Mouse (Mus musculus): ENCODE data around the gene Efcab11.

Efcab11 gene

DNA sequence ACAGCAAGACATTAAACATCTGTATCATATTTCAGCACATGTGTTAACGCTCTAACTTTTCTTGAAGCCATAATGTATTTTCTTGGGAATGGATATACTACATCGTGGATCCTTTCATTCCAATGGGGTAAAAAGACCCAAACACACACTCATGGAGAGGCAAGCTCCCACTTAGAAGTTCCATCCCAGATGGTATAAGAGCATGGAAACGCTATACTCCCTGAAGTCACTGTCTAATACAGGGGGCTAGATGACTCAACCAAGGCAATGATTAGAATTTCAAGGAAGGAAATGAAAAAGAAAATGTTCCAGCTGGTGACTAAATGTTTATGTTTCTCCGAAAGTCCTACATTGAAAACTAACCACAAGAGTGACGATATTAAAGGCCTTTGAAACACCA is 76.3 kb downstream of the Efcab11 start:
- DNase-seq (ENCODE audit: low read depth, low spot score), result no peak

DNA sequence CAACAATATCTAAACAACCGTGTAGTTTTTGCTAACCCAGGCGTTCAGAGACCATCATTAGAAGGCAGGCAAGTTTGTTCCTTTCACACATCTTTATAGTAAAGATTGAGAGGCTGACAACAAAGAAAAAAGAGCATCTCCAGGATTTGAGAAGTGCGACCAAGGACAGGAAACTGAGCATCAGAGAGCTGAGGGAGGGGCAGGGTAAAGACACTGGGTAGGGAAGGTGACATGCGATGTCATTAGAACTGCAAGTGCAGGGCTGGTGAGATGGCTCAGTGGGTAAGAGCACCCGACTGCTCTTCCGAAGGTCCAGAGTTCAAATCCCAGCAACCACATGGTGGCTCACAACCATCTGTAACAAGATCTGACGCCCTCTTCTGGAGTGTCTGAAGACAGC is 77.5 kb downstream of the Efcab11 start:
- DNase-seq (ENCODE audit: low read depth, low spot score), result peak; percentile 33

DNA sequence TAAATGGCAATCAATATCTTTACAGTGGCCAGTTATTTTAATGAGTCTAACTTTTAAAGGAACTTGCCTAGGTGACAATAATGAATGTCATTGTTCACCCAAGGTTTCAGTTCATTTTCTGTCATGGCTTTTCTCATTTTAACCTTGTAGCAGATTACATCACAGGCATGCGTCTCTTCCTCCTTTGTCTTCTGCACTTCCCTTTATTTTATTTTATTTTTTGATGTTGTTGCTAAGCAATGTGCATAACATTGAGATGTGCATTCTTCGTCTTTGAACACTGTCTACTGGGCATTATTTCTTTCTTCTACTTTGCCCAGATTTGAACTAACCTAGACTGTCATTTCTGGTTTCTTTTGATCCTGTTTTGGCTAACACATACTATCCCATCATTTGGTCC is 88.3 kb downstream of the Efcab11 start:
- DNase-seq (ENCODE audit: low read depth, low spot score), result peak; percentile 64

DNA sequence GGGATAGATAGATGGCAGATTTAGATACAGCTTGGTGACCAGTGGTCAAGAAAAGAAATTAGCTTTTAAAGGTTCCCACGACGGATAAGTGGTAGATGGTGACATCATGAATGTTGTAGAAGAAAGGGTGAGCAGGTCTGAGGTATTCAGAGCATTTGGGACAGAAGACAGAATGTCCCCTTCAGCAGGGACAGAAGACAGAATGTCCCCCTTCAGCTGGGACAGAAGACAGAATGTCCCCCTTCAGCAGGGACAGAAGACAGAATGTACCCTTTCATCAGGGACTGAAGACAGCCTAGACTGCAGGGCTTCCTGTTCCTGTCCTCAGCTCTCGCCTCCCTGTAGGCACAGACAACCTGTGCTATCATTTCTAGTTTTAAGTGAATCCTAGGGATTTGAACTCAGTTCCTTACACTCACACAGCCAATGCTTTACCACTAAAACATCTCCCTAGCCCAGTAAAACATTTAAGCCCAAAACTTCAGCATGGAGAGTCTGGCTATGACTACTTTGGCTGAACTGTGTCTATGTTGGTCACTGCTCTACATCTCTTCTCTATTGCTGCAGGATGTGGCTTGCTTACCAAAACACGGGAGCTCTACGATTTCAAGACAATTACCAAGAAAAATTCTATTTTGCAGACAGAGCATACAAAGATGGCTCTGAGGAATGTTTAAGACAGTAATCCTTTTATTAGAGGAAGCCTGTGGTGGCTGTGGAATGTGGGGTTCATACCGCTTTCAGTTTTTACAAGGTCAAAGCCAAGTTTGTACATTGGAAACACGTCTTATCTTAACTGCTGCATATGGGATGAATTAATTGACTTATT is 89.2 kb downstream of the Efcab11 start:
- DNase-seq (ENCODE audit: low read depth, low spot score), result peak; percentile 8

DNA sequence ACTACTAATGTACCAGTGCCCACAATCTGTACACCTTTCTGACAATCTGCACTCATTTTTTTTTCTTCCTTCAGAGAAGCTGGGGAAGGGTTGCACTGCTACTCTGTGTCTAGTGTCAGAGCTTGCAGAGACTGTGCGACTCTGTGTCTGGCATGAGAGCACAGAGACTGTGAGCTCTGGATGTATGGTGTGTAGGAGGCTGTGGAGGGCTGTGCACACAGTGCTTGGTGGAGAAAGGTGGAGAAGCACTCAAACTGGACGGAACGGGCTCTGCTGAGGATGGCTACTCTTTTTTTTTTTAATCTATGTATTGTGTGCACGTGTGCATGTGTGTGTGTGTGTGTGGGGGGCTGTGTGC is 90.1 kb downstream of the Efcab11 start:
- no peak for DNase-seq (ENCODE audit: low read depth, low spot score)

DNA sequence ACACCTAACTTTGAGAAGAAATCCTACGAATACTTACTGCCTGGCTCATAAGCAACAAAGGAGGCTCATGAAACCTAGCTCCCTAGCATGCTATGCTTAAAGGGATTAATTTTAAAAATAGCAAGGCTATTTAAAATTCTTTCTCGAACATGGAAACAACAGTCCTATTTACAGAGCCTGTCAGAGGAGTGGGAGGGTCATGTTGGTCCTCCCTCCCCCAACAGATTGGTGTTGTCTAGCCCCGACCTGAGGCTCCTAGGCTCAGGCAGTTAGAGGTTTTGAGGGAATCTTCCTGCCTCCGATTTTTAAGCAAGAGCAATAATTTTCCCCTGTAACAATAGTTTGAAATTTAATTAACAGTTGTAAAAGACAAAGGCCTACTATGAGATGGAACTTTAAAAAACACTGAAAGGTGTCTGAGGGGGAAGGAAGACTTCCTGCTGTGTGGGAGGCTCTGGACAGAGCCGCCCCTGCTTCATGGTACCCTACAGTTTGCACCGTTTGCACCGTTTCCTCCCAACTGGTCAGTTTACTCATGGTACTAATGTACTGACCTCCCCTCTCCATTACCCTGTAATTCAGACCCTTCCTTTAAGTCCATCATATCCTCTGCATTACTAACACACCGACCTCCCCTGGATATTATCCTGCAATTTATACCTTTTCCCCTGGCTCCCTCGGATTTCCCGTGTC is 90.6 kb downstream of the Efcab11 start:
- no peak for DNase-seq (ENCODE audit: low read depth, low spot score)

DNA sequence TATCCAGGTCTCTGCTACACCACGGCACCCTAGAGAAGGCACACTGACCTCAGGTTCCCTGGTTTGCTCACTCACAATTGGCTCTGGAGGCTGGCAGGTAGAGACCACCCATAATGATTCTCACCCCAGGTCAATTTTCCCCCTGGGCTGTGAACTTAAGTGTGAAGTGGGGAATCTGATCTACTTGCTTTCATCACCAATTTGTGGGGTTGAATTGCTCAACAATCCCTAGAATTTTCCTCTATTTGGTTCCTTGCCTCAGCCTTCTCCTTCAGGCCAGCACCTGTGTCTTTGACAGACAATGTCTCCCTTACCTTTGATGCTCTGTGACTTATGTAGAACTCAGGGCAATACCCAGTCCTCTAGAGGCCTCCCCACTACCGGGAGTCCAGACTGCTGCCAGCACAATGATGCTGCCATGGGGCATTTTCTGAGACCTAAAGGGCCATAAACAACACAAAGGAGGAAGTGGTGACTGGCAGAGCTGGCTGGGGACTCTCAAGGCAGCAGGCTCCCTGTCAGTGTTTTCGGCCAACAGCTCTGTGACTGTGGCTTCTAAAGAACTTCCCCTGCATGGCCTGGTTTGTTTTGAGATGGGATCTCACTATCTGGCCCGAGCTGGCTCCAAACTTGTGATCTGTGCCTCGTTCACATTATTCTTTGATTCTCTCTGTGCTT is 94.8 kb downstream of the Efcab11 start:
- DNase-seq (ENCODE audit: low read depth, low spot score), result peak; percentile 88

DNA sequence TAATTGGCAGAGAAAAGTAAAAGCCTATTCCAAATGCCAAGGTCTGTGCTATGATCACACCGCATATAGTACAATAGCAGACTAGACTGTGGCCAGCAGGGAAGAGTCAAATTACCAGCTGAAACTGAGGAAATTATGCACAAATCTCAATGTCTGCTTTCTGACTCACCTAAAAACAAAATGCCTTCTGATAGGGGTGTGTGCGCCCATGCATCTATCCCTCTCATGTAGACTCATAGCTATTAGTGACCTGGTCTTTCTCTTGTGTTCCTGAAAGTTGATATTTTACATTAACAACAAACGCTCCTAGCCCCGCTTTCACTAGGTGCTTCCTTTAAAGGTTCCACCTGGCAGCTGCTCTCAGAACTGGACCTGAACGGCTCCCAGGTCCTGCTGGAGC is 102.5 kb downstream of the Efcab11 start:
- no peak for DNase-seq (ENCODE audit: low read depth, low spot score)

DNA sequence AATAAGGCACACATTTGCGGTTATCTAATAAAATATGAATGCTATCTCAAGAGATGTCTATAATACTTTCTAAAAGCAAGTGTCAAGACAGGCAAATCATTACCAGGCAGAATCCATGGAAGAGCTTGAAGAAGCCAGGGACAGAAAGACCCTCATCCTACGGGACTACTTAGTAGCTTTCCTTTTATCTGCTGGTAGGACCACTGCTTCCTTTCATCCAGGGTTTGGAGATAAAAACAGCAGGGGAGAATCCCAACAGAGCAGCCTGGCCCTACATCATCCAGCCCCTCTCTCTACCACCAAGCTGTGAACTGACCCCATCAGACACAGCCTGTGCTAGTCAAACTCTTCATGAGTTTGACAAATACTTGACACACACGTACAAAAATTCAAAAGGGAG is 103.8 kb downstream of the Efcab11 start:
- no peak for DNase-seq (ENCODE audit: low read depth, low spot score)

DNA sequence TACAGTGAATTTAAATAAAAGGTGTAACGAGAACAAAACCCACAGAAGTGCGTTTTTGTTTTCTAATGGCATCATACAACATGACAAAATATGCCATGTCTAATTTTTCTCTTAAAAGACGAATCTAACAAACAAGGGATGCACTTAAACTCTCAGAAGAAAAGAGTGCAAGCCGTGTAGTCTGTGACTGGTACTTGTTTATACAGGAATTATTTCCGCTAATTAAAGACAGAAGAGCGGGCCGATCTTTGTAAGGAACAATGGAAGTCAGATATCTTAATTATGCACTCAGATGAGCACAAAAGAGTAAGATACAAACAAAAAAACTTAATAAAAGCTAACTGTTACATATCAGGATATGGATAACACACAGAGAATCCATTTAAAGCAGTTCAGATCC is 104.3 kb downstream of the Efcab11 start:
- no peak for DNase-seq (ENCODE audit: low read depth, low spot score)

DNA sequence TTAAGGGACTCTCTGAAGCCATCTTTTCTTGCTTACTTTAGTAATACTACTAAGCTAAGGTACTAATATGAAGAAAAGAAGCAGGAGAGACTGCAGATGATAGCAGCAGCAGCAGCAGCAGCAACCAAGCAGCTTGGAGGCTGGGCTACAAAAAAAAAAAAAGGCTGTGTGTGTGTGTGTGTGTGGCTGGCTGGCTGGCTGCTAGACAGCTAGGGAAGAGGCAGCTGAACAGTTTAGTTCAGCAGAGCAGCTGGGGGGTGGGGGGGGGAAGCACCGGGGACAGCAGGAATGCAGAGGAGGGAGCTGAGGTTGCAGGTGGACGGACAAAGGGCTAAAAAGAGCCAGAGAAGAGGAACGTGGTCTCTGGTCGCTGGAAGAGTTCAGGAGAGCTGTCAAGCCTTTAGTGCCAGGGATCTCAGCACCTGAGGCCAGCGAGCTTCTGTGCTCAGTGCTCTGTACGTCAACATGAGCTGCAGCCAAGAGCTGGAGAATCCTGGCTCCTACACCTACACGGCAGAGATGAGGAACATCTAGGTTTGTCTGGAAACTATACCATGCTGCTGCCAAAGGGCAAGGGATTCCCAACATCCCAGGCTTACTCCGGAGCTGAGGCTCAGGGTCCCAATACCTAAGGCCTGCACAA is 107.6 kb downstream of the Efcab11 start:
- no peak for DNase-seq (ENCODE audit: low read depth, low spot score)

DNA sequence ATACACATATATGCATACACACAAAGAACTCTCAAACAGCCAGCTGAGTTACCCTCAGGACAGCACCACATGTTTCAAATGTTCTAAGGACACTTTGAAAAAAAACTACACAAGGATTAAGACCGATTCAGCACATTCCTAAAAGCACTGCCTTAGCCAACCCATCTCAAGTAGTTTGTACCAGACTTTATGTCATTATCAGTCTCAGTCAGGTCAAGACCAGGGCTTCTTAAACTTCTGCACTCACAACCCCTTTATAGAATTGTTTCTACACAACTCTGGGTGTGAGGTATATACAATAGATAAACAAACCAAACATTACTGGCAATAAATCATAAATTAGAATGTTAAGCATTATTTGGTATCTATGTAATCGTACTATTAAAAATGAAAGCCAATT is 109.4 kb downstream of the Efcab11 start:
- no peak for DNase-seq (ENCODE audit: low read depth, low spot score)

DNA sequence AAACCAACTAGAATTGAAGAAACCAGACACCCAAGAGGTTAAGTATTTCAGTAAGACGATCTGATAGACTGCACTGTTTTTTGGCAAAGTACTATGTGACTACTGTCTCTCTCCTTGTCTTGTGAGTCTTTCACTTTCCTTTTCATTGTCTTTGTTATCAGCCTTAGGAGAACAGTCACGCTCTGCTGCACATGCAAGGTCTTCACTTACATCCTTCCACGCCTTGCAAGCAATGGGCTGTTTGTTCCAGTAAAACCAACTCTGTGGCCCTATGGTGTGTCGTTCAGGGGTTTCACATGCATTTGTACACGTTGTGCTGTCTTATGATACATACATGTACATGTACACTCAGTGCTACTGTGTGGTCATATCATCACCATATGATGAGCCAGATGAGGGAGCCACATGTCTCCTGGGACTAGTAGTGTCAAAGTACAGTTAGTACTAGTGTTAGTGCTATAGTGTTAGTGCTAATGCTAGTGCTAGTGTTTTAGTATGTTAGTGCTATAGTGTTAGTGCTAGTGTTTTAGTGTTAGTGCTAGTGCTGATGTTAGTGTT is 110.5 kb downstream of the Efcab11 start:
- peak; percentile 56 for DNase-seq (ENCODE audit: low read depth, low spot score)

DNA sequence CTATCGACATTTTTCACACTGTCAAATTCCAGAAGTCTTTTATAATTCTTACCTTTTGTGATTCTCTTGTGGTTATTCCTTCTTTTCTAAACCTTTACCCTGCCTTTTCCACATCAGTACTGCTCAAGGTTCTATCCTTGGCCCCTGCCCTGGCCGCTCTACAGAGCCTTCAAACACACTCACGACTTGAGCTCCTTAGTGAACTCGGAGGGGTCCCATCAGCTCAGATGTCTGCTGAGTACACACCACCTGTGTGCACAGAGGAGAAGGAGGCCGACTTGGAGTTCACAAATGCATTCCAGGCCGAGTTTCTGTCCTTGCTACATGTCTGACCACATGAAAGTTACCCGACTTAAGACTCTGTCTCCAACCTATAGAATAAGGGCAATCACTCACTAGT is 113.2 kb downstream of the Efcab11 start:
- DNase-seq (ENCODE audit: low read depth, low spot score), result no peak

DNA sequence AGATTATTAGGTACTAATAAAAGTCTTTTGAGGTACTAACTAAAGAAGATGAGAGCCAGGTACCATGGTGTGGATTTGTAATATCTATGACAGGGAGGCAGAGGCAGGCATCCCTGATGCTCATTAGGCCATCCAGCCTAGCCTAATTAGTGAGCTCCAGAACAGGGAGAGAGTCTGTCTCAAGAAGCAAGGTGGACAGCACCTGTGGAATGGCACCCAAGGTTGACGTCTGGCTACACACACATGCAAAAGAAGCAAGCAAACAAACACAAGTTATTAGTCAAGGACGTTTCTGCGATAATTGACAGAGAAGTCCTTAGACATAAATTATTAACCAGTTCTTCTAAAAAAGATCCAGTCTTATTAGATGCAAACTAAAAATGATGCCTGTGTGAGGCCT is 114.6 kb downstream of the Efcab11 start:
- DNase-seq (ENCODE audit: low read depth, low spot score), result no peak

DNA sequence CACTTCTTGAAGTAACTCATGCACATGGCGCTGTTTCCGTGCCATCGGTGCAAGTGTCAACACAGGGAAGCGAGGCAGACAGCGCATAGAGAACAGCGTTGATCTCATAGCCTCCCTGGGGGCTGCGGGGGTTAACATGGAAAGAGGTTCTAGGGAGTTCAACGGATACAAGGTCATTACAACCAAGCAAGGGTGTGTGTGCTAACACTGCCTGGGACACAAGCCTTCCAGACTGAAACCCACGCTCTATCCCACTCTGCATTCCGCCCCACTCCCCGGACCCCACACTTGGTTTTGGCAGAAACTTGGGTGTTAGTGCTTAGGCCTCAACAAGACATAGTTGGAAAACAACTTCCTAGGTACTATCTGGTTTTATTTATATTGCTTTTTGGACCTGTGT is 116.5 kb downstream of the Efcab11 start:
- DNase-seq (ENCODE audit: low read depth, low spot score), result no peak

DNA sequence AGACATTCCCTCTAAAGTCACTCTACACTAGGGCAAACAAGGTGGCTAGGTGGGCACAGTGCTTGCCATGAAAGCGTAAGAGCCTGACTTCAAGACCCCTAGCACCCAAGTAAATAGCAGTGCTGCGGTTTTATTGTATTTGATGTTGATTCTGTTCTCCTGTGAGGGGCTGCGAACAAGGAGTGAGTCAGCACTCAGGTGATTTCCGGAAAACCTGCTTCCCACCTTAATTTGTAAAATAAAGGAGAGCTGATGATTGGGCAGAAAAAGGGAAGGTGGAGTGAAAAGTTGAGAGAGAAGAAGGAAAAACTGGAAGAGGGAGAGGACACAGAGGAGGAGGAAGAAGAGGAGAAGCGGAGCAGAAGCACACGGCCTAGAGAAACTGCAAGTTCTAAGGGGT is 118.3 kb downstream of the Efcab11 start:
- no peak for DNase-seq (ENCODE audit: low read depth, low spot score)

DNA sequence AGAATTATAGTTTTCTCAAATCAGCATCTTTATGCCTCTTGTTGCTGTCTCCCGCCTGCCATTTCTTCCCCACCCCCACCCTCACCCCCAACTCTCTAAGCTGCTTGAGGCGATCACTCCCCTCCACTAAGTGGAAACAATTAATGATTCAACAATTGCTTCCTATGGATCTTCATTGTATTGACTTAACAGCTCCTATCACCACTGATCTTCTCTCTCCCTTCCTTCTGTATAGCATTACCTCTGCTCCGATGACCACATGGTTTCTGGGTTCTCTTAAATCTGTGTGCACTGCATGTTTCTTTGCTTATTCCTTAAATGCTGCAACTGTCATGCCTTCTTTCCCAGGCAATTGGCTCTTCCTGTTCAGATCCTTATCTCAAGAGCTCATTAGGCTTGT is 120.2 kb downstream of the Efcab11 start:
- DNase-seq (ENCODE audit: low read depth, low spot score), result no peak

DNA sequence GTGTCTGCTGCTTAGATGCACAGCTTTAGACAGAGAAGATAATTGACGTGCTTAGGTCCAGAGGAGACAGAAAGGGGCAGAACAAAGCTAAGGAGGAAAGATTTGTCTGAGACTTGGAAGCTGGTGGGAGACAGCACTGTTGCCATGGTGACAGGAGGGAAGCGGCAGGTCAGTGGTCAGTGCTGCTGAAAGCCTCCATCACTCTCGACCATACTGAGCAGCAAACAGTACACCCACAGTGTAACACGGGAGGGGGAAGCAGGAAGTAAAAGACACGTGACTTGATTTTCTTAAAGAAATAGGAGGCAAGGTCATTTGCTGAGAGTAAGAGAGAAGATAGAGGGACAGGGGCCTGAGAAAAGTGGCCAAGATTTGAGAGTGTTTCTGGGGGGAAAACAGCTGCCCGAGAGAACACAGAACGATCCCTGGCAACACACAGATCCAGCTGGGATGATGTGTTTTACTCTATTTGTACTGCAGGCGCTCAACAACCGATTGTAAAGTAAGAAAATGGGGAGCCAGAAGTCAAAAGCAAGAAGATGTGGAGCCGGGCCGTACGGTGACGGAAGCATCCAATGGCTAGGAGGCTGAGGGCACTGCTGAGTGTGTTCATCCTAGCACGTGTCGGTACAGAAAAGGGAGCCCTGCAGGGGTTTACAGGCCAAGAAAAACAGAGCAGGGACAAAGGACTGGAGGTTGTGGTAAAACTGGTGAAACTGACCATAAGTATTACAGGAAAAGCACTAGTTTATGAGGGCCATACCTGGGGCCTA is 126.3 kb downstream of the Efcab11 start:
- no peak for DNase-seq (ENCODE audit: low read depth, low spot score)

DNA sequence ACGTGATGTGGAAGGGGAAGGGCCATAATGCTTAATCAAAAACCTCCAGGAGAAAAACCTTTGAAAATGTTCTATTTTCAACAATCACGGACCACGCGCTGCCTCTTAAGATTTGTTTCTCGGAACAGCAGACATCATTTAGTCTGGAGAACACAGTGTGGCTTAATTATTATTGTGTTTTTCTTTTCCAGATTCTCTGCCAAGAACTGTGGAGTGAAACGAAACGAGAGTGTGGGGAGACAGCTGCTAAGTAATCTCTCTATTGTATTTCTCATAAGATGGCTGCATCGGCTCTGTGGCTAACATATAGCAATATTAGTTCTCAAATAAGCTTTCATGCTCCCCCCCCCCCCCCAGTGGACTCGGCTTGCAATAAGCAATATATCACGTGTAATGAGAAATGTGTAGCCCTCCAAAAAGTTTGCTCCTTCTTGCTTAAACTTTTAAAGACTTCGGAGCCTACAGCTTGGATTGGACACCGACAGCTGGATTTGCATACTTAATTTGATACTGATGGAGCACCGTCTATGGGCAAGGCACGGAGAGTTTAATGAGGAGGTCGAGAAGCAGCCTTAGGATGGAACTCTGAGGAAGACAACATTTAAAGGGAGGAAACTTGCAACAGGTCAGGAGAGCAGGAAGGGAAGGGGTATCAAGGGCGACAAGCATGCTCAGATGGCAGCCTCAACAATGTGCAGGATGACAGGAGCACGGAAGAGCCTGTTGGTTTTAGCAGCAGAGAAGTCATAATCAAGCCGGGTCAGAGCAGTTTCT is 127.1 kb downstream of the Efcab11 start:
- DNase-seq (ENCODE audit: low read depth, low spot score), result no peak

Measured in A20 (cell line).